Mouse (Mus musculus) megakaryocyte, embryonic 14.5 days (primary cell): ENCODE measurements at regions not wholly inside any gene's neighbourhood (a gene's known extent, or its start where the extent isn't known, plus 50 kb on each side); places are given as distances from the start of the nearest gene placed in this dataset.
A peak's percentile ranks its signal among the peaks of the same experiment; 100 is the strongest.

ENCODE experiments used
- H3K27me3 ChIP-seq: replicated peaks from 2 replicates; pipeline ENCODE3; 2012; ENCODE audit warnings: inconsistent platforms
- H3K36me3 ChIP-seq: replicated peaks from 2 replicates; pipeline ENCODE3; 2012; ENCODE audit warnings: low read length, inconsistent platforms, mixed read lengths
- H3K4me1 ChIP-seq: 2 replicates; pipeline ENCODE4 v1.6.1; 2012; ENCODE audit warnings: inconsistent platforms
- H3K4me3 ChIP-seq: replicated peaks from 2 replicates; pipeline ENCODE3; 2012; ENCODE audit warnings: moderate library complexity, mild to moderate bottlenecking, inconsistent platforms
- H3K9me3 ChIP-seq: 2 replicates; pipeline ENCODE4 v1.6.1; 2012; ENCODE audit warnings: inconsistent platforms
- FLI1 ChIP-seq: IDR thresholded peaks from 2 replicates; pipeline ENCODE4 v1.6.1; 2012; ENCODE audit warnings: low read length, inconsistent platforms, mixed read lengths
- GATA1 ChIP-seq: IDR thresholded peaks from 3 replicates; pipeline ENCODE4 v1.6.1; 2012; ENCODE audit warnings: mixed read lengths, low read length, inconsistent platforms, borderline replicate concordance

DNA sequence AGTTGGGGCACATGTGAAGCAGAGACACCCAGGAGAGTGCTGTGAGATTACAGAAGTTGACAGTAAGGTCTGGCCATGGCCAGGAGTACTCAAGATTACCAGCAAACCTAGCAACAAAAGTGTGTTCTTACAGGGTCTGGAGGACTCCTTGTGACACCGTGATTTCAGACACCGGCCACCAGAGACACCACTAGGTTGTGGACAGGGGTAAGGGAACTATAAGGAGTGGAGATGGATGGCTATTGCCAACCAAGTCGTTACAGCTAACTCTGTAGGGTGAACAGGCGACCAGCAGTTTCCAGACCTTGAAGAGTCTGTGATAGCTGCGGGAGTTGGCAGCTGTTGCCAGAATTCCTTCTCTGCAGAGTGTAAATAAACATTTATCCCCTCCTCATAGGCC is 54.4 kb upstream of the Cnih3 start:
- Histone ChIP-seq H3K4me1 (peaks cover 21% of the 10 kb centered on the region), H3K36me3 (no peaks in the 10 kb centered on the region), H3K9me3 (peaks cover 6% of the 10 kb centered on the region; the same call in 1 of the 2 replicates), H3K27me3 (peaks cover 32% of the 10 kb centered on the region), H3K4me3 (no peak overlapping the region)
- TF ChIP-seq GATA1 = no peak
- no peak for TF ChIP-seq FLI1

- TF ChIP-seq GATA1 (no peak), FLI1 (no peak)
- Histone ChIP-seq H3K4me3 (peak overlapping the region; percentile 55), H3K4me1 (peaks cover 21% of the 10 kb centered on the region), H3K36me3 (no peaks in the 10 kb centered on the region), H3K9me3 (peaks cover 5% of the 10 kb centered on the region; the same call in 1 of the 2 replicates), H3K27me3 (peaks cover 34% of the 10 kb centered on the region)
These were observed 53.3 kb upstream of the Cnih3 start for GRCm38 (mm10) chr1:181299075-181299665.

DNA sequence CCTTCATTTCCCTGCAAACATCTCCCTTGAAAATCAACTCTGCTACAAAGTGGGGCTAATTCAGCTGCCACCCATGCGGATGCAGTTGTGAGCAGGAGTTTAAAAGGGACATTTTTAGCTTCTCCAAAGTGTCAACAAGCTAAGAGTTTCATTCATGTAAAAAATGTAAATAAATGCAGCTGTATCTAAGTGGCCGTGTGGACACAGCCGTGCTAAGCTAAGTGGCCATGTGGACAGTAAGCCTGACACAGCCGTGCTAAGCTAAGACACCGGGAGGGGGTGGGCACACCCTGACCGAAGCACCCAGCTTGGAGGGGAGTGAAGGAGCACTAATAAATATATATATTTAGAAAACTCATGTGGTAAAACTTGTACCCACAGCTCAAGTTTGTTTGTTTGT is 52.6 kb upstream of the Cnih3 start:
- peaks cover 21% of the 10 kb centered on the region for H3K4me1 ChIP-seq
- no peak for TF ChIP-seq GATA1
- TF ChIP-seq FLI1 = no peak
- H3K27me3 ChIP-seq = peaks cover 34% of the 10 kb centered on the region
- H3K36me3 ChIP-seq = no peaks in the 10 kb centered on the region
- H3K4me3 ChIP-seq = no peak overlapping the region
- H3K9me3 ChIP-seq = no peaks in the 10 kb centered on the region

DNA sequence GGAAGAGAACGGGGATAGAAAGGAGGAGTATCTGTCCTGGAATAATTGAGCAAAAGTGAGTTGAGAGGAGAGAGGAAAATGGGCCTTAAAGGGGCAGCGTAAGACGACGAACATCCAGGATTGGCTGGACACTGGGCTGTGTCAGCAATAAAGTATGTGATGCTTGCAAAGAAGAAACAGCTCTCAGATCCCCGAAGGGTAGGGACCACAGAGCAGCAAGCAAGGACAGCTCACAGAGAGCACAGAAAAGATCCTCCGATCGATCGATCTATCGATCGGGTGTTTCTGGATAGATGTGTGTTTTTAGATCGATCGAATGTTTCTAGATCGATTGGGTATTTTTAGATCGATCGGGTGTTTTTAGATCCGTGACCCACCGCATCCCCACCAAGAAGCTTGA is 50.3 kb upstream of the Cnih3 start:
- Histone ChIP-seq H3K4me1 (peaks cover 21% of the 10 kb centered on the region), H3K27me3 (peaks cover 24% of the 10 kb centered on the region), H3K4me3 (no peak overlapping the region), H3K36me3 (no peaks in the 10 kb centered on the region), H3K9me3 (no peaks in the 10 kb centered on the region)
- TF ChIP-seq FLI1 (no peak), GATA1 (no peak)
